Mouse (Mus musculus): ENCODE measurements at regions not wholly inside any gene's neighbourhood (a gene's known extent, or its start where the extent isn't known, plus 50 kb on each side); places are given as distances from the start of the nearest gene placed in this dataset.
"Not testable (repeated sequence)": the region's sequence is repeated elsewhere in the genome, so short reads cannot be mapped to it uniquely, and the experiment has no call there.

- Histone ChIP-seq H3K27me3 (ENCODE audit: control insufficient read depth, insufficient read depth, low read length) (no peaks in the 10 kb centered on the region), H3K4me2 (no peak overlapping the region), H3K36me3 (ENCODE audit: control insufficient read depth, insufficient read depth, low read length) (no peaks in the 10 kb centered on the region), H3K4me3 (ENCODE audit: low read depth, low read length) (no peak overlapping the region), H3K27ac (ENCODE audit: low read depth, low read length) (no peak overlapping the region), H3K9me3 (replicated peaks; ENCODE audit: control insufficient read depth, low read length) (no peaks in the 10 kb centered on the region), H3K4me1 (ENCODE audit: control insufficient read depth, insufficient read depth, low read length) (no peaks in the 10 kb centered on the region), H3K9ac (ENCODE audit: low read depth, low read length) (no peak overlapping the region)
- 58% methylated on average over 2 of the region's 2 CpGs for whole genome bisulfite sequencing (ENCODE audit: insufficient replicate concordance)
- no peak for ATAC-seq (replicated peaks; ENCODE audit: insufficient number of reproducible peaks, low FRiP score, low TSS enrichment)
Observed at GRCm38 (mm10) chr1:95454246-95454645, 140.8 kb downstream of the Fam174a start.

GRCm38 (mm10) chr1:95459355-95459754 lies 145.9 kb downstream of the Fam174a start:
- no peak overlapping the region for H3K4me2 ChIP-seq
- H3K27me3 ChIP-seq (ENCODE audit: control insufficient read depth, insufficient read depth, low read length): no peaks in the 10 kb centered on the region
- ATAC-seq (replicated peaks; ENCODE audit: insufficient number of reproducible peaks, low FRiP score, low TSS enrichment): no peak
- H3K4me1 ChIP-seq (ENCODE audit: control insufficient read depth, insufficient read depth, low read length): no peaks in the 10 kb centered on the region
- H3K9ac ChIP-seq (ENCODE audit: low read depth, low read length): no peak overlapping the region
- no peak overlapping the region for H3K27ac ChIP-seq (ENCODE audit: low read depth, low read length)
- no peak overlapping the region for H3K4me3 ChIP-seq (ENCODE audit: low read depth, low read length)
- H3K9me3 ChIP-seq (replicated peaks; ENCODE audit: control insufficient read depth, low read length): no peaks in the 10 kb centered on the region
- WGBS (ENCODE audit: insufficient replicate concordance): 86% methylated on average over 1 of the region's 1 CpGs
- no peaks in the 10 kb centered on the region for H3K36me3 ChIP-seq (ENCODE audit: control insufficient read depth, insufficient read depth, low read length)

- no peak overlapping the region for H3K4me3 ChIP-seq (ENCODE audit: low read depth, low read length)
- H3K9me3 ChIP-seq (replicated peaks; ENCODE audit: control insufficient read depth, low read length): no peaks in the 10 kb centered on the region
- H3K27me3 ChIP-seq (ENCODE audit: control insufficient read depth, insufficient read depth, low read length): no peaks in the 10 kb centered on the region
- H3K4me1 ChIP-seq (ENCODE audit: control insufficient read depth, insufficient read depth, low read length): no peaks in the 10 kb centered on the region
- WGBS (ENCODE audit: insufficient replicate concordance): 41% methylated on average over 2 of the region's 2 CpGs
- no peak for ATAC-seq (replicated peaks; ENCODE audit: insufficient number of reproducible peaks, low FRiP score, low TSS enrichment)
- no peak overlapping the region for H3K27ac ChIP-seq (ENCODE audit: low read depth, low read length)
- H3K36me3 ChIP-seq (ENCODE audit: control insufficient read depth, insufficient read depth, low read length): no peaks in the 10 kb centered on the region
- no peak overlapping the region for H3K4me2 ChIP-seq
- H3K9ac ChIP-seq (ENCODE audit: low read depth, low read length): no peak overlapping the region
Observed at GRCm38 (mm10) chr1:95468095-95468494, 154.7 kb downstream of the Fam174a start.

GRCm38 (mm10) chr1:95468772-95469171 lies 155.3 kb downstream of the Fam174a start:
- Histone ChIP-seq H3K4me1 (ENCODE audit: control insufficient read depth, insufficient read depth, low read length) (no peaks in the 10 kb centered on the region), H3K27me3 (ENCODE audit: control insufficient read depth, insufficient read depth, low read length) (no peaks in the 10 kb centered on the region), H3K36me3 (ENCODE audit: control insufficient read depth, insufficient read depth, low read length) (no peaks in the 10 kb centered on the region), H3K9ac (ENCODE audit: low read depth, low read length) (no peak overlapping the region), H3K27ac (ENCODE audit: low read depth, low read length) (no peak overlapping the region), H3K4me3 (ENCODE audit: low read depth, low read length) (no peak overlapping the region), H3K4me2 (no peak overlapping the region), H3K9me3 (replicated peaks; ENCODE audit: control insufficient read depth, low read length) (no peaks in the 10 kb centered on the region)
- 65% methylated on average over 2 of the region's 2 CpGs for WGBS (ENCODE audit: insufficient replicate concordance)
- ATAC-seq (replicated peaks; ENCODE audit: insufficient number of reproducible peaks, low FRiP score, low TSS enrichment): no peak

- H3K27me3 ChIP-seq (ENCODE audit: control insufficient read depth, insufficient read depth, low read length): no peaks in the 10 kb centered on the region
- H3K9ac ChIP-seq (ENCODE audit: low read depth, low read length): no peak overlapping the region
- H3K4me2 ChIP-seq: no peak overlapping the region
- H3K27ac ChIP-seq (ENCODE audit: low read depth, low read length): no peak overlapping the region
- 71% methylated on average over 1 of the region's 1 CpGs for WGBS (ENCODE audit: insufficient replicate concordance)
- no peak for ATAC-seq (replicated peaks; ENCODE audit: insufficient number of reproducible peaks, low FRiP score, low TSS enrichment)
- H3K36me3 ChIP-seq (ENCODE audit: control insufficient read depth, insufficient read depth, low read length): no peaks in the 10 kb centered on the region
- H3K9me3 ChIP-seq (replicated peaks; ENCODE audit: control insufficient read depth, low read length): no peaks in the 10 kb centered on the region
- no peaks in the 10 kb centered on the region for H3K4me1 ChIP-seq (ENCODE audit: control insufficient read depth, insufficient read depth, low read length)
- H3K4me3 ChIP-seq (ENCODE audit: low read depth, low read length): no peak overlapping the region
Observed at GRCm38 (mm10) chr1:95470491-95470890, 157.1 kb downstream of the Fam174a start.

- no peak overlapping the region for H3K9ac ChIP-seq (ENCODE audit: low read depth, low read length)
- no peak overlapping the region for H3K4me2 ChIP-seq
- no peaks in the 10 kb centered on the region for H3K27me3 ChIP-seq (ENCODE audit: control insufficient read depth, insufficient read depth, low read length)
- no peak overlapping the region for H3K4me3 ChIP-seq (ENCODE audit: low read depth, low read length)
- no peak overlapping the region for H3K27ac ChIP-seq (ENCODE audit: low read depth, low read length)
- H3K4me1 ChIP-seq (ENCODE audit: control insufficient read depth, insufficient read depth, low read length): no peaks in the 10 kb centered on the region
- no peaks in the 10 kb centered on the region for H3K36me3 ChIP-seq (ENCODE audit: control insufficient read depth, insufficient read depth, low read length)
- ATAC-seq (replicated peaks; ENCODE audit: insufficient number of reproducible peaks, low FRiP score, low TSS enrichment): no peak
- H3K9me3 ChIP-seq (replicated peaks; ENCODE audit: control insufficient read depth, low read length): no peaks in the 10 kb centered on the region
Observed at GRCm38 (mm10) chr1:95493004-95493403, 174.4 kb downstream of the St8sia4 start.

GRCm38 (mm10) chr1:95500671-95501070 lies 166.7 kb downstream of the St8sia4 start:
- not testable (repeated sequence) for H3K9ac ChIP-seq (ENCODE audit: low read depth, low read length); H3K27ac ChIP-seq (ENCODE audit: low read depth, low read length); H3K9me3 ChIP-seq (replicated peaks; ENCODE audit: control insufficient read depth, low read length); H3K4me1 ChIP-seq (ENCODE audit: control insufficient read depth, insufficient read depth, low read length); H3K4me3 ChIP-seq (ENCODE audit: low read depth, low read length); H3K27me3 ChIP-seq (ENCODE audit: control insufficient read depth, insufficient read depth, low read length); ATAC-seq (replicated peaks; ENCODE audit: insufficient number of reproducible peaks, low FRiP score, low TSS enrichment); H3K4me2 ChIP-seq; H3K36me3 ChIP-seq (ENCODE audit: control insufficient read depth, insufficient read depth, low read length)

- Histone ChIP-seq H3K4me1 (ENCODE audit: control insufficient read depth, insufficient read depth, low read length) (no peaks in the 10 kb centered on the region), H3K4me2 (no peak overlapping the region), H3K27ac (ENCODE audit: low read depth, low read length) (no peak overlapping the region), H3K9ac (ENCODE audit: low read depth, low read length) (no peak overlapping the region), H3K27me3 (ENCODE audit: control insufficient read depth, insufficient read depth, low read length) (no peaks in the 10 kb centered on the region), H3K36me3 (ENCODE audit: control insufficient read depth, insufficient read depth, low read length) (no peaks in the 10 kb centered on the region), H3K9me3 (replicated peaks; ENCODE audit: control insufficient read depth, low read length) (no peaks in the 10 kb centered on the region), H3K4me3 (ENCODE audit: low read depth, low read length) (no peak overlapping the region)
- no peak for ATAC-seq (replicated peaks; ENCODE audit: insufficient number of reproducible peaks, low FRiP score, low TSS enrichment)
- WGBS (ENCODE audit: insufficient replicate concordance): 86% methylated on average over 2 of the region's 2 CpGs
Observed at GRCm38 (mm10) chr1:95508718-95509117, 158.7 kb downstream of the St8sia4 start.

- Histone ChIP-seq H3K9me3 (replicated peaks; ENCODE audit: control insufficient read depth, low read length) (no peaks in the 10 kb centered on the region), H3K9ac (ENCODE audit: low read depth, low read length) (no peak overlapping the region), H3K4me2 (no peak overlapping the region), H3K27ac (ENCODE audit: low read depth, low read length) (no peak overlapping the region), H3K4me3 (ENCODE audit: low read depth, low read length) (no peak overlapping the region), H3K27me3 (ENCODE audit: control insufficient read depth, insufficient read depth, low read length) (no peaks in the 10 kb centered on the region), H3K36me3 (ENCODE audit: control insufficient read depth, insufficient read depth, low read length) (no peaks in the 10 kb centered on the region), H3K4me1 (ENCODE audit: control insufficient read depth, insufficient read depth, low read length) (no peaks in the 10 kb centered on the region)
- ATAC-seq (replicated peaks; ENCODE audit: insufficient number of reproducible peaks, low FRiP score, low TSS enrichment): no peak
- WGBS (ENCODE audit: insufficient replicate concordance): 70% methylated on average over 4 of the region's 4 CpGs
Observed at GRCm38 (mm10) chr1:95528726-95529125, 138.6 kb downstream of the St8sia4 start.

Data from heart, embryonic 11.5 days (tissue).